Mouse (Mus musculus) C2C12 (cell line): Measurements from ENCODE around the gene Wdr64.

ENCODE experiments used
- CEBPB ChIP-seq: IDR thresholded peaks from one replicate; pipeline ENCODE4 v1.6.1; 2011; ENCODE audit warnings: low read depth, mild to moderate bottlenecking, control low read depth, moderate library complexity
- CTCF ChIP-seq: IDR thresholded peaks from one replicate; pipeline ENCODE4 v1.5.1; 2011; ENCODE audit not compliant: control insufficient read depth, insufficient read depth, insufficient read length
- MYOD1 ChIP-seq: IDR thresholded peaks from one replicate; pipeline ENCODE4 v1.6.1; 2011; ENCODE audit warnings: low read depth; ENCODE audit not compliant: control insufficient read depth, insufficient read length
- USF1 ChIP-seq: IDR thresholded peaks from one replicate; pipeline ENCODE4 v1.6.1; 2011; ENCODE audit warnings: low read depth, mild to moderate bottlenecking, control low read depth, moderate library complexity

- TF ChIP-seq CTCF (no peak), MYOD1 (no peak), USF1 (no peak), CEBPB (no peak)
Measured at GRCm38 (mm10) chr1:175693429-175693960, 4.9 kb upstream of the Wdr64 start.
